Mouse (Mus musculus) erythroblast, adult 5-6 weeks (primary cell): ENCODE measurements around the gene Mfsd12. TPM values are rescaled to one million over a fixed set of nuclear protein-coding genes. Genes with fewer than 3 reads are reported as not detected.

Source experiments
- ATAC-seq: replicated peaks from 2 replicates; pipeline ENCODE4 v1.8.0; 2016; ENCODE audit warnings: moderate number of reproducible peaks, mild to moderate bottlenecking, moderate TSS enrichment, inconsistent platforms; ENCODE audit not compliant: poor library complexity, low FRiP score, severe bottlenecking
- total RNA-seq, 2 experiments: library from RNA; stranded (forward) in 1 of 2; stranded (reverse) in 1 of 2; fragments of 150-400 nt in 1 of 2; fragments of 200-764, 138-1000 nt in 1 of 2; gene quantifications; 2 replicates each; pipeline versions ENCODE4 v1.2.3 to v1.2.4; 2015 to 2017; ENCODE audit warnings: low replicate concordance in 2 of 2

The Mfsd12 gene
- total RNA-seq, 2 experiments from 2014 or later: 2.5 to 8.7 TPM

- peak; percentile 48 for ATAC-seq
These were observed 5.5 kb upstream of the Mfsd12 start for GRCm38 (mm10) chr10:81351678-81352291.

- no peak for ATAC-seq
These were observed 2.4 kb upstream of the Mfsd12 start for GRCm38 (mm10) chr10:81354738-81355477.

- ATAC-seq: no peak
These were observed 1.8 kb upstream of the Mfsd12 start for GRCm38 (mm10) chr10:81355533-81355932.

GRCm38 (mm10) chr10:81356352-81356990 is 820 bp upstream of the Mfsd12 start:
- no peak for ATAC-seq

GRCm38 (mm10) chr10:81358209-81358608 is 918 bp downstream of the Mfsd12 start:
- no peak for ATAC-seq

- ATAC-seq: no peak
These were observed 1.6 kb downstream of the Mfsd12 start for GRCm38 (mm10) chr10:81358841-81359240.

- ATAC-seq: no peak
These were observed 3.4 kb downstream of the Mfsd12 start for GRCm38 (mm10) chr10:81360721-81361120.

- peak; percentile 60 for ATAC-seq
These were observed 5.2 kb downstream of the Mfsd12 start for GRCm38 (mm10) chr10:81362336-81362949.

GRCm38 (mm10) chr10:81363436-81364346 is 6.4 kb downstream of the Mfsd12 start:
- ATAC-seq: no peak

GRCm38 (mm10) chr10:81364666-81365065 is 7.4 kb downstream of the Mfsd12 start:
- no peak for ATAC-seq

GRCm38 (mm10) chr10:81365073-81365472 is 7.8 kb downstream of the Mfsd12 start:
- peak; percentile 2; the same call in 1 of the 2 replicates for ATAC-seq

GRCm38 (mm10) chr10:81365672-81366476 is 8.6 kb downstream of the Mfsd12 start, which contains the start of gene 4930404N11Rik:
4930404N11Rik (minus strand) TSS chr10:81365816.
- ATAC-seq: peak; percentile 2; the same call in 1 of the 2 replicates

GRCm38 (mm10) chr10:81366477-81367206 is 9.4 kb downstream of the Mfsd12 start:
- ATAC-seq: 0 out of 2 replicates have a peak, but pooled peaks have one; percentile 0

GRCm38 (mm10) chr10:81367207-81367495 is 9.9 kb downstream of the Mfsd12 start:
- ATAC-seq: no peak

GRCm38 (mm10) chr10:81375322-81375721 is 18.0 kb downstream of the Mfsd12 start:
- no peak for ATAC-seq

- peak; percentile 18 for ATAC-seq
These were observed 19.5 kb downstream of the Mfsd12 start for GRCm38 (mm10) chr10:81376561-81377361.

GRCm38 (mm10) chr10:81377362-81377664 is 20.0 kb downstream of the Mfsd12 start:
- no peak for ATAC-seq
